Mouse (Mus musculus) hindbrain, embryonic 16.5 days (tissue): ENCODE measurements around the gene Trpm6. TPM values are rescaled to one million over a fixed set of nuclear protein-coding genes. Genes with fewer than 3 reads are reported as not detected.

Experiments
- polyA plus RNA-seq: library from polyadenylated mRNA; unstranded; fragments of >200 nt; fragmentation: Nextera tagmentation; extraction: Ambion mirVana; gene quantifications from 2 replicates; pipeline ENCODE4 v1.2.1, GENCODE M21; 2015

Gene Trpm6
- polyA plus RNA-seq, 1 experiment from 2014 or later = 0.43 TPM

Other genes starting within 250 kb of the Trpm6 start
- gene Ostf1, start 118.2 kb upstream of the Trpm6 start, polyA plus RNA-seq = 59.1 and 60.9 TPM in 2 replicates
- 10.1 and 11.1 TPM in 2 replicates for gene Nmrk1, start 118.0 kb upstream of the Trpm6 start, polyA plus RNA-seq
- gene Carnmt1, start 79.2 kb upstream of the Trpm6 start, polyA plus RNA-seq = 16.3 and 18.7 TPM in 2 replicates
- gene D030056L22Rik, start 36.8 kb upstream of the Trpm6 start, polyA plus RNA-seq = 45.0 and 46.0 TPM in 2 replicates